Mouse (Mus musculus): ENCODE results near the gene Vars. TPM values are rescaled to one million over a fixed set of nuclear protein-coding genes. Genes with fewer than 3 reads are reported as not detected.
A peak's percentile ranks its signal among the peaks of the same experiment; 100 is the strongest.
"Not testable (repeated sequence)": the region's sequence is repeated elsewhere in the genome, so short reads cannot be mapped to it uniquely, and the experiment has no call there.

Gene Vars
- total RNA-seq (2021): 10 to 100 TPM; 50.8 to 58.3 TPM
- long read RNA-seq, experiment 1, full-length matches to known transcripts: 41 of 105 reads
- long read RNA-seq, experiment 1, partial matches to known transcripts: 48 of 105 reads
- long read RNA-seq, experiment 1, other reads (novel, unspliced or antisense): 16 of 105 reads
- long read RNA-seq, experiment 2, full-length matches to known transcripts: 62 of 162 reads
- long read RNA-seq, experiment 2, partial matches to known transcripts: 70 of 162 reads
- long read RNA-seq, experiment 2, other reads (novel, unspliced or antisense): 30 of 162 reads

DNA sequence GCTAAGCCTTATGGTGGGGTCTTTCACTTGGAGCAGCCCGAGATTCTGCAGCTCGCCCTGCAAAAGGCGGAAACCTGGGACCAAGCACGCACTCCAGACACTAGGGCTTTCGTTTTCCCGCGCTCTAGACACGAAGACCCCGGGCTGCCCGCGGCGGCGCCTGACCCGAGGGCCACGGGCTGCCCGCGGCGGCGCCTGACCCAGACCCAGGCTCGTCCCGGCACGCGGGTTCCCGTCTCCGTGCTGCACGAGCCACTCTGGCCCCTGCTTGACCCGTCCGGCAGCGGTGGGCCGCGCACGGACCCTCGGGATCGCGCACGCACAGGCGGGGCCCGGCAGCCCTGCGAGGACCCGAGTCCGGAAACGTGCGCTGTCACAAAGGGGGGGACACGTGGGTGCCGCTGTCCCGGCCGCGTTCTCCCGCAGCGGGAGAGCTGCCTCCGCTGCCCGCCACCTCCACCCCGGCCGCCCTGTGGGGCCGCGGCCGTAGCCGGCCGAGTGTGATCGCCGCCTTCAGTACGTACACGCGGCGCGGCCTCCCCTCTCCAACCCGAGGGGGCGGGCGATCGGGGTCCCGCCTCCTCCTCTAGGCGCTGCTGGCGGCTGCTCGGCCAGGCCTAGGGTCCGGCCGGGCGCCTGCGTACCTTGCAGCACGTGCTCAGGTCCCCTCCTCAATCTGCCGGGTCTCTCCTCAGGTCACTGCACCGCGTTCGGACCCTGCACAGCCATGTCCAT lies at the start of gene Vars:
Gene Vars, plus strand, starts transcription at position 271 of the 735 bp plus-strand sequence.
- peak; percentile 83 to 89 for DNase-seq (ENCODE audit: low spot score in 2 of 2)

DNA sequence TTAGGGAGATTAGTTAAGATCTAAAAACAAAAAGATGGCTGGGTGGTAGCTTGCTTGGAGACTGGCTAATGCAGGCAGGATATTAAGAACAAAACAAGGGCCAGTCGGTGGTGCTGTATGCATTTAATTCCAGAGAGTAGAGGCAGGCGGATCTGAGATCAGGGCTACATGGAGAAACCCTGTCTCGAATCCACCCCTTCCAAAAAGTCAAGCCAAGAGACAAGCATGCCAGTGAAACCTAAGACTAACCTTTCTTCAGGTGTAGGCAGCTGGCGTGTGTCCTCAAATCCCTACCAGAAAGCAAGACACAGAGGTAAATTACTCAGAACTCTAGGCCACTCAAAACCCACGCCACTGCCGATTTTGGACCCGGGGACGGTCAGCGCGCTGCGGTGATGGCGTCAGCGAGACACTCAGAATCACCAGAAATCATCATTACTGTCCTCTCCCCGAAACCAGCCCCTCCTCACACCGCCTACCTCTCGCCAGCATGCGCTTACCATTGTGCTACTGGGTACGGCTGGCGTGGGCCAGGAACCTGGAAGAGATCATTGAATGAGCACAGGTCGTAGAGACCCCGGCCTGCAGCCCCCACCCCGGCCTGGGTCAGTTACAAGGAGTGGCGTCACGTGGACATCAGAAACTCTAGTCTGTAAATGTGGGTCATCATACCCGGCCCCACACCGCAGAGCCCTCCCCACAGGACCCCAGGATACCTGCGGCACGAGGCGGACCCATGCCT lies 49.0 kb upstream of the Vars start:
- peak in 1 of 2 experiments; percentile 37 for DNase-seq (ENCODE audit: low spot score in 2 of 2)

DNA sequence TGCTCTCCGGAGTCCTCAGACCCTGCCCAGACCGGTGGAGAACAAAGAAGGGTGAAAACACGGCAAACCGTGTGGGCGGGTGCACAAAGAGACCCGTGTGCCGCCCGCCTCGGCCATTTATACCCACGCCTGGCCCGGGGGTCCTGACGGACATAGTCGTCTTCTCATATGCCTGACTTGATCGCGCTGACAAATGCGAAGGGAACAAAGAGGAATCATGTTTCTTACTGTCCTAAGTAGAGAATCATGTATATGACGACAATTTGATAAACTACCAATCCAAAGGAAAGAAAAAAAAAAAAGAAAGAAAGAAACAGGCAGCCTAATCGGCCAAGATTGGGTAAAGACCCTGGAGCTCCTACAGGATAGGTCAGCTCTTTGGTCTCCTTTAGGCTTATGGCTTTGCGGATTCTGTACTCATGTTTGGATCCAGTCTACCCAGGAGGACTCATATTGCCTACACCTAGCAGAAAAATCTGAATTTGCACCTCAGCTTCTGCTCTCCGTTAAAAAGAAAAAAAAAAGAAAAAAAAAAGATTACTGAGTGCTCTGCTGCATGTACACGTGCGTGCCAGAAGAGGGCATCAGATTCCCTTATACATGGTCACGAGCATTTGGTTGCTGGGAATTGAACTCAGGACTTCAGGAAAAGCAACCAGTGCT lies 48.3 kb upstream of the Vars start:
- peak; percentile 79 to 84 for DNase-seq (ENCODE audit: low spot score in 2 of 2)

DNA sequence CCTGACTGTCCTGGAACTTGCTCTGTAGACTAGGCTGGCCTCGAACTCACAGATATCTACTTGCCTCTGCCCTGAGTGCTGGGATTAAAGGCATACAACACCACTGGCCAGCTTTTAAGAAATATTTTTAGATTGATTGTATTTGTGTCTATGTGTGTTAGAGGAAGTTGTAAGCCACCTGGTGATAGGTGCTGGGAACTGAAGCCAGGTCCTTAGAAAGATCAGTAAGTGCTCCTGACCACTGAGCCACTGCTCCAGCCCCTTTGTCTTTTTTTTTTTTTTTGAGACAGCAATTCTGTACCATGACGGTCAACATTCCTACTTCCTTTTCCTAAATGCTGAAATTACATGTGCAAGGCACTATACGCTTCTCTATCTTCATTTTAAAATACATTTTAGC lies 47.5 kb upstream of the Vars start:
- DNase-seq (ENCODE audit: low spot score in 2 of 2): no peak

DNA sequence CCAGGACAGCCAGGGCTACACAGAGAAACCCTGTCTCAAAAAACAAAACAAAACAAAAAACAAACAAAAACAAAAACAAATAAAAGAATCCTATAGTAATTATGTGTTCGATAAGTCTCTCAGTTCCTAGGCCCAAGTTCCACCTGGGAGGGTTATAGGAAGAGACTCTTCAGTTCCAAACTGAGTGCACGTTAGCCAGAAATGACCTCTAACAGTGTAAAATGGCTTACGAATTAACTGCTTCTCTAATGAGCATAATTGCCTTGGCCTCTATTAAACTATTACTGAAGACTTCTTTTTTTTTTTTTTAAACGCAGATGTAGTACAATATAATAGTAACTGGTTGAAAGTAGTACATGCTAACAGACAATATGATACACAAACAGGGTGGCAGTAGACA lies 46.9 kb upstream of the Vars start:
- no peak for DNase-seq (ENCODE audit: low spot score in 2 of 2)

DNA sequence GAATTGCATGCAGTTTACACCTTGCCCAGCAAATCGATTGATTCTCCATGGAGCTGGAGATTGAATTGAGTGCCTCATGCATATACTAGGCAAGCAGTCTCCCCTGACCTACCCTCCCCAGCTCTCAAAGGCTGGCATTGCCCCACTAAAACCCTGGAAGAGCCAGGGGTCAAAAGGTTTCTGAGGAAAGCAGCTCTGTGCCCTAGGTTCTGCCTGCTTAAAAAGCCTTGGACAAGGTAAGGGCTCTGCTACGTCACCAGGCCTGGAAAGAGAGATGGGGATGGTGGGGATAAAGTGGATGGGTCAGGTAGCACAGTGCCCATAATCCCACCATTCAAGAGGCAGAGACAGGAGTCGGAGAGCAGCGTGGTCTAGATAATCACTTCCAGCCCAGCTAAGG lies 46.0 kb upstream of the Vars start:
- DNase-seq (ENCODE audit: low spot score in 2 of 2): no peak

DNA sequence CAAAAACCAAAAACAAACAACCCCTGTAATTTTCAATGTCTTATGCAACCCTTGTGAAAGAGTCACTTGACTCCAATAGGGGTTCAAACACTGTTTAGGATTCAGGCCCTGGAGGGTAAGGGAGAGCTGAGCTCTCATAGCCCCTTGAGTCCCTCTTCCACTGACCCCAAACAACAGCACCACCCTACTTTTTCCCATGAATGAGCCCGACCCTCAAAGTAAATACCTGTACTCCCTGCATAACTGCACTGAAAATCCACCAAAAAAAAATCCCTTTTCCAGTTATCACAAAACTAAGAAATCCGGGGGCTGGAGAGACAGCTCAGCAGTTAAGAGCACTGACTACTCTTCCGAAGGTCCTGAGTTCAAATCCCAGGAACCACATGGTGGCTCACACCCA lies 44.9 kb upstream of the Vars start:
- no peak for DNase-seq (ENCODE audit: low spot score in 2 of 2)

DNA sequence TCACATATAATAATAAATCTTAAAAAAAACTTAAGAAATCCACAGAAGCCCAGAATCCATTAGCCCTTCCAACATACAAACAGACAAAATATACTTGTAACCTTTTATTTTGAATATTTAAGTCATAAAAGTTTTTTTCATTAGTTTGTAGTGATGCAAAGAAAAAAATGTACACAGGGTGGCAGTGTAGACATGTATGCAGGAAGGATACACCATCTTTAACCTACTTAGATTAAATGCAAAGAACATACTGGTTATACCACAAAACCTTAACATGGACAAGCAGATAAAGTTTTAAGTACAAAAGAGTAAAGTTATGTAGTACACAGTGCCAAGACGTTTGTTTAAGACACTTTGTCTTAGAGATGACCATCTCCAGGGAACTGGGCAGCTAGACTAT lies 44.4 kb upstream of the Vars start:
- DNase-seq (ENCODE audit: low spot score in 2 of 2): no peak

DNA sequence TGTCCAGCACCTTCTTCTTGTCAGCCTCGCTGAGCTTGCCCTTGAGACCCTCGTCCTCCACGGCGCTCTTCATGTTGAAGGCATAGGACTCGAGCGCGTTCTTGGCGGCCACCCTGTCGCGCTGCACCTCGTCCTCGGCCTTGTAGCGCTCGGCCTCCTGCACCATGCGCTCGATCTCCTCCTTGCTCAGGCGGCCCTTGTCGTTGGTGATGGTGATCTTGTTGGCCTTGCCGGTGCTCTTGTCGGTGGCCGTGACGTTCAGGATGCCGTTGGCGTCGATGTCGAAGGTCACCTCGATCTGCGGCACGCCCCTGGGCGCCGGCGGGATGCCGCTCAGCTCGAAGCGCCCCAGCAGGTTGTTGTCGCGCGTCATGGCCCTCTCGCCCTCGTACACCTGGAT lies 43.5 kb upstream of the Vars start:
- DNase-seq (ENCODE audit: low spot score in 2 of 2): not testable (repeated sequence)

DNA sequence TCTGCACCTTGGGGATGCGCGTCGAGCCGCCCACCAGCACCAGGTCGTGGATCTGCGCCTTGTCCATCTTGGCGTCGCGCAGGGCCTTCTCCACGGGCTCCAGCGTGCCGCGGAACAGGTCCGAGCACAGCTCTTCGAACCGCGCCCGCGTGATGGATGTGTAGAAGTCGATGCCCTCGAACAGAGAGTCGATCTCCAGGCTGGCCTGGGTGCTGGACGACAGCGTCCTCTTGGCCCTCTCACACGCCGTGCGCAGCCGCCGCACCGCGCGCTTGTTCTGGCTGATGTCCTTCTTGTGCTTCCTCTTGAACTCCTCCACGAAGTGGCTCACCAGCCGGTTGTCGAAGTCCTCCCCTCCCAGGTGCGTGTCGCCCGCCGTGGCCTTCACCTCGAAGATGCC lies 42.8 kb upstream of the Vars start:
- DNase-seq (ENCODE audit: low spot score in 2 of 2): not testable (repeated sequence)

DNA sequence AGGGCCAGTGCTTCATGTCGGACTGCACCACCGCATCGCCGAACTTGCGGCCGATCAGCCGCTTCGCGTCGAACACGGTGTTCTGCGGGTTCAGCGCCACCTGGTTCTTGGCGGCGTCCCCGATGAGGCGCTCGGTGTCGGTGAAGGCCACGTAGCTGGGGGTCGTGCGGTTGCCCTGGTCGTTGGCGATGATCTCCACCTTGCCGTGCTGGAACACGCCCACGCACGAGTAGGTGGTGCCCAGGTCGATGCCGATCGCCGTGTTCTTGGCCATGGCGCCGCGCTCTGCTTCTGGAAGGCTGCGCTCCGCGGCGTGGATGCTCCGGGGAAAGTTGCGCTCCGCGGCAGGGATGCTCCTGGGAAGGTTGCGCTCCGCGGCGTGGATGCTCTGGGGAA lies 42.1 kb upstream of the Vars start:
- DNase-seq (ENCODE audit: low spot score in 2 of 2): not testable (repeated sequence)

DNA sequence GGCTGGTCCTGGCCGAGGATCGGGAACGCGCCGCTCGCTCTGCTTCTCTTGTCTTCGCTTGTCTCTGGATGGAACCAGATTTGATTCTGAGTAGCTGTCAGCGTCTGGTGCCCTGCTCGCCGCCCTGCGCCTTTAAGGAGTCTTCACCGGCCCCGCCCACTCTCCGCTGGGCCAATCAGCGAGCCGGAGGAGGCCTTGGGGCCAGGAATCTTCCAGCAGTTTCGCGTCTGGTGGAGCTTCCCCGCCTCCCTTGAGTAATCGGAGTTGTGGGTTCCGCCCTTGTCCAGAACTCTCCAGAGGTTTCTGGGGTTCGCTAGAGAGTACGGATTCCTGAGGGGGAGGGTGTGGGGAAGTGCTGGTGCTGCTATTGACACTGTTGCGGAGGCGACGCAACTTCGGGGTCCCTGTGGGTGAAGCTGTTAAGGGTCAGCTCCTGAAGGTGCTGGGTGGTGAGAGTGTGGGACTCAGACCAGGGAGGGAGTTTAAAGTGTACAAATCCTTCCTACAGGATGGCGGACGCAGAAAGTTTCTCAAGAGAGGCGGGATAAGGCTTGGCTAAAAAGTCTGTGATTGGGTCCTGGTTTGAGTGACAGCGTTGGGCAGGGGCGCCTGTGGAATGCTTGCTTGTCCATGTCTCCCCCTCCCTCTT lies 41.5 kb upstream of the Vars start, which contains the start of gene Hspa1b:
Gene Hspa1b, minus strand, starts transcription at position 109 of the 649 bp plus-strand sequence.
- peak; percentile 35 to 77 for DNase-seq (ENCODE audit: low spot score in 2 of 2)

DNA sequence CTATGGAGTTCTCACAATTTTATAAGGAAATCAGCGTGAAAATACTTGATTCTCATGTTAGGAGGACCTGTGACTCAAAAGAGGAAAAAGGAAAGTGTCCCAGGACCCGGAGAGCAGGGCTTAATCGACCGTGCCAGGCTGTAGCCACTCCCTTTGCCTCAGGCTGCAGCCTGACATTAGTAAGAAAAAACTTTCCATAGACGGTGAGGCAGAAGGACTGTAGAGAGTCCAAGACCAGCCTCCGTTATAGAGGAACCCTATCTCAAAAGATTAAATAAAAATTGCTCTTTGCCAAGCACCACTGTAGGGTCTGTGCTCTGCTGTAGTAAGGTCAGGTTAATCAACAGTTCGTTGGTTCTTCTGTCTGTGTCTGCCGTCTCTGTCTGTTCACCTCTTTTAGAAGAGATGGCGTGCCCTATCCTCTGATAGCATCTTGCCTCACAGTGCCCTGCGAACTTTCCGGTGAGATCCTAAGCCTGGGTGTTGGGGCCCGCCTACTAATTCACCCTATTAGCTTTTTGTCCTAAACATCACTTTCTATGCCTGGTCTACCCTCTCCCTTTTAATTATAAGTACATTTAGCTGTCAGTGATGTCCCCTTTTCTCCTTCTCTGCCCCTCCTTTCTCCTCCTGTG lies 40.8 kb upstream of the Vars start:
- no peak for DNase-seq (ENCODE audit: low spot score in 2 of 2)

DNA sequence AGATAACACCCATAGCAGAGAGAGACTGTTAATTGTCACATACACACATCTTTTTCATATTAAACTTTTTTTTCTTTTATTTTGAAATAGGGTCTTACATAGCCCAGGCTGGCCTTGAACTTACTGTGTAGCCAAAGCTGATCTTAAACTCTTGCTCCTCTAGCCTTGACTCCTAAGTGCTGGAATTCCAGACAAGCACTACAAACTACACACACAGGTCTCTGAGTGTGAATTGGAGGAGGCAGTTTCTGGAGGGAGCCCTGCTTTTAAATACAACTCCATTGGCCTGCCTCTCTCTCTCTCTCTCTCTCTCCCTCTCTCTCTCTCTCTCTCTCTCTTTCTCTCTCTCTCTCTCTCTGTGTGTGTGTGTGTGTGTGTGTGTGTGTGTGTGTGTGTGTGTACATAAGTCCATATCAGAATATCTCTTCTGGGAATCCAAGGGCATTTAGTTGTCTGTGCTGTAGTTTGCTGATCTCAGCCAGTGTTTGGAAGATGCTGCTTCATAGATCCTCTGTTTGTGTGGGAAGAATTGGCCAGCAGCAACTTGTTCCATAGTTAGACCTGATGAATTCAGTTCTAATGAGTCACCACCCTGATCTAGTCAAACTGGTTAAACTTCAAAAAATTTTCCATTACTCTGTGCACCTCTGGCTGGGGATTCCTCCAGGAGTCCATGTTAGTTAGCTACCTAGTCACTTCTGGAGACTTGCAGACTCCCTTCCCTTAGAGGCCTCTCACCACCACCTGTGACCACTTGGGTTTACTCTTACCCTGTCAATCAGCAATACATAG lies 39.9 kb upstream of the Vars start:
- DNase-seq (ENCODE audit: low spot score in 2 of 2): no peak

DNA sequence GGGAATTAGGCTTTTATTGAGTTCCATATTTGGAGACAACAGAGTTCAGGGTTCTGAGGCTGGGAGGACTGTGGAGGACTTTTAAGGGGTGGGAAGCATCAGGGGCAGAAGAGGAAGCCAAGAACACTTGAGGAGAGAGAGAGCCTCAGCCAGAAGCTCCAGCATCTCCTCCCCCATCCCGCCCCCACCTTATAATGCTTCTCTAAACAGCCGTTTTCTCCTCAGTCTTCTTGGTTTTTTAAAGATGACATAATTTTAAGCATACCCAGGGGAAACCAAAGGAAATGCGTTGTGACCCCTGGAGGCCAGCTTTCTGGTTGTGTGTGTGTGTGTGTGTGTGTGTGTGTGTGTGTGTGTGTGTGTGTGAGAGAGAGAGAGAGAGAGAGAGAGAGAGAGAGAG lies 38.7 kb upstream of the Vars start:
- DNase-seq (ENCODE audit: low spot score in 2 of 2): no peak

DNA sequence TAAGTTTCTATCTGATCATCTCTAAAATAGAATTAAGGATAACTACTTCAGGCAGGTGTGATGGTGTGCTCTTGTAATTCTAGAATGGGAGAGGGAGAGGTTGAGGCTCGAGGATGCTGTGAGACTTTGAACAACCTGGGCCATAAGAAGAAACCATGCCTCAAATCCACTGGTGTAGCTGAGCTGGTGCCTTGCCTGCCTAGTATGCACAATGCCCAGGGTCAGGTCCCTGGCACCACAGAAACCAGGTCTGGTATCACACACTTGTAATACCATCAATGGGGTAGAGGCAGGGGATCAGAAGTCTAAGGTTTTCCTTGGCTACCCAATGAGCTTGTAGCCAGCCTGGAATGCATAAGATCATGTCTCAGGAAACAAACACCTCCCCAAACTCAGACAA lies 37.9 kb upstream of the Vars start:
- no peak for DNase-seq (ENCODE audit: low spot score in 2 of 2)

DNA sequence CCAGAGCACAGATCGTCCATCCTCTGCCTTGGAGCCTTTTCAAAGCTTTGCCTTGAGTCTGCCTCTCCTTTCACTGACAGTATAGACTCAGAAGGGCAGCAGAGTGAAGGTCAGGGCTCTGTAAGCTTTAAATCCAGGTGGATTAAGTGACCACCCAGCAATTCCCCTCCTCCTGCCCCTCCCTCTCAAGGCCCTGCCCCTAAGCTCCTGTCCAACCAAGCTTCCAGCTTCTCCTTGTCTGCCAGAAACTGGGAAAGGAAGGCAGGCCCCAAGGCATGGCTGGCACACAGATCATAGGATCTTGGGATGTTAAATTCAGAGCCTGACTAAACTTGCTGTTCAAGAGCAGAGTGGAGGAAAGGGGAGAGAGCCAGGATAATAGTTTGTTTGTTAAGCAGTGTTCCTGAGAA lies 36.1 kb upstream of the Vars start:
- no peak for DNase-seq (ENCODE audit: low spot score in 2 of 2)

DNA sequence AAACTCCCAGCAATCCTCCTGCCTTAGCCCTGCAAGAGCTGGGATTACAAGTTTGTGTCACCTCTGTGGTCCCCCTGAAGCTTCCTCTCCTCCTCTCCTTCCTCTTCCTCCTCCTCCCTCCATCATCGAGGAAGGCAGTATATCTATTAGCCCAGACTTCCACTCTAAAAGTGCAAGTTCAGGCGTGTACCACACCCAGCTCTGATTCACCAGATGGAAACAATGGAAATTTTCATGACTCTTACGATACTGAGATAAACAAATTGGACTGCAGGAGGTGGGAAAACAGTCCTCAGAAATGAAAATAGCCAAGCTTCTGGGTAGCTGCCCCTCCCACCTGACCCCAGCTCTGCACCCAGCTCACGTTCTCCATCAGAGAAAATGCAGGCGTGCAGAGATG lies 35.2 kb upstream of the Vars start:
- no peak for DNase-seq (ENCODE audit: low spot score in 2 of 2)

DNA sequence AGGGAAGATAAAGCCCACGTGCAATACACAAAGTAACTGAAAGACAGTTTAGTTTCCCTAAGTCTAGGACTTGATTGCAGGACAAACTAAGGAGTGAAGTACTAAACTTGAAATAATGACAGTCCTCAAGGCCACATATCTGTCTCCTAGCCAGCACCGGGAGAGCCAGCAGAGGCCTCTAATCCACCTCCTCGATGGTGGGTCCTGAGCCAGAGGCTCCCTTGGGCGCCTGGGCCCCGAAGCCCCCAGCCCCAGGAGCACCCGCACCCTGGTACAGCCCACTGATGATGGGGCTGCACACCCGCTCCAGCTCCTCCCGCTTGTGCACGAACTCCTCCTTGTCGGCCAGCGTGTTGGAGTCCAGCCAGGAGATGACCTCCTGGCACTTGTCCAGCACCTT lies 31.0 kb upstream of the Vars start, which contains the start of gene Gm20481:
Gene Gm20481, plus strand, starts transcription at position 91 of the 400 bp plus-strand sequence.
- not testable (repeated sequence) for DNase-seq (ENCODE audit: low spot score in 2 of 2)

DNA sequence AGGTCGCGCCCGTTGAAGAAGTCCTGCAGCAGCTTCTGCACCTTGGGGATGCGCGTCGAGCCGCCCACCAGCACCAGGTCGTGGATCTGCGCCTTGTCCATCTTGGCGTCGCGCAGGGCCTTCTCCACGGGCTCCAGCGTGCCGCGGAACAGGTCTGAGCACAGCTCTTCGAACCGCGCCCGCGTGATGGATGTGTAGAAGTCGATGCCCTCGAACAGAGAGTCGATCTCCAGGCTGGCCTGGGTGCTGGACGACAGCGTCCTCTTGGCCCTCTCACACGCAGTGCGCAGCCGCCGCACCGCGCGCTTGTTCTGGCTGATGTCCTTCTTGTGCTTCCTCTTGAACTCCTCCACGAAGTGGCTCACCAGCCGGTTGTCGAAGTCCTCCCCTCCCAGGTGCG lies 29.9 kb upstream of the Vars start:
- not testable (repeated sequence) for DNase-seq (ENCODE audit: low spot score in 2 of 2)
